Mouse (Mus musculus): ENCODE data around the gene Snx19. TPM values are rescaled to one million over a fixed set of nuclear protein-coding genes. Genes with fewer than 3 reads are reported as not detected.

Snx19 gene
- polyA plus RNA-seq, 1 experiment from 2014 or later = 21.5 TPM

DNA sequence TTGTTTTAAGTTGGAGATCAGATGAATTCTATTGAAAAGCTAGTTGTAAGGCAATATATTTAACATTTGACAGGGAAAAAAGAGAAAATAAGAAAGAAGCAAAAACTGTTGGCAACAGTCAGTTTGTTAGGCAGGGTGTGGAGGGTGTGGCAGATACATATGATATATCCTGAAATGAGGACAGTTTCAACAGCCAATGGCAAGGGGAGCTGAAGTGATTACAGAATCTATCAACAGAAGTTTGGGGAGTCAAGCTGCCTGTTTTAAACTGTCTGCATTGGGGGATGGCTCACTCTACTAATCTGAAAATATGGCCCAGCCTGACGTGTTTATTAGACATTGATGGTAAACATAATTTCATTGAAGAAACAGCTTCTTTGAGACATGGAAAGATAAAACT is 61.5 kb downstream of the Snx19 start:
- Histone ChIP-seq H3K9me3 (no peaks in the 10 kb centered on the region), H3K4me1 (replicated peaks) (no peaks in the 10 kb centered on the region), H3K36me3 (no peaks in the 10 kb centered on the region), H3K27me3 (no peaks in the 10 kb centered on the region), H3K27ac (replicated peaks) (no peak overlapping the region), H3K4me3 (no peak overlapping the region), H3K9ac (no peak overlapping the region), H3K4me2 (no peak overlapping the region)
- WGBS = 91% methylated on average over 1 of the region's 1 CpGs
- no peak for ATAC-seq (ENCODE audit: low read depth)

DNA sequence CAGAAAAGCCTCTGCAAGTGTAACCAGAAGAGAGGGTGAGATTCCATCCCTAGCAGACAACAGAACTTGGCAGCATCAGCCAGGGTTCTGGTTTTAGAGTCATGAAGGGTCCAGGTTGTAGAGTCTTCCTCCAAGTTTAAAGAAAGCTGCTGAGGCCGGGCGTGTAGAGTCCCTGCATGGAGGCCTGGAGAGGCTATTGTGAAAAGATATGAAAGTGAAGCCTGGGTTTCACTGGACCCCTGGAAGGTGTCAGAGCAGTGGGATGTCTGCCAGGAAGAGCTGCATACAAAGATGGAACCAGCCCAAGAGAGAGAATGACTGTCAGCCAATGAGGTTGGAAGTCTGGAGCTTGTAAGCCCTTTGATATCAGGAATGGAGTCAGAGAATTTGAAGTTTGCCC is 67.5 kb downstream of the Snx19 start:
- 82% methylated on average over 2 of the region's 2 CpGs for WGBS
- H3K9ac ChIP-seq = no peak overlapping the region

DNA sequence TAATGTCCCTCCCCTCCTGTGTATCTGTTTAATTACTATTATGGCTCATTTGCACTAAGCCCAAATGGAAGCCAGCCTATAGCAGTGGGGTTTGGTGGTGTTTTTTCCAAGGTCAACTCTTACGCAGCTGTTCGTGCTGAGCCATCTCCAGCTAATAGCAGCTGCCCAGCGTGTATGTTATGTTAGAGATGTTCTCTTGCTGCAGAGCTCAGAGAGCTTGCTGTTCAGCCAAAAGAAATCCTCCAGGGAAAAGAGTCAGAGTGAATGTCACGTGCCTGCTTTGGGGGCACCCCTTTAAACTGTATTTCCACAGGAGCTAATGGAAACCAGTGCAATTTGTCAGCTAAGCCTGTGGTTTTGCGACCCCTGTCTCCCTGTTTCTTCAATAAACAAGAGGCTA is 82.1 kb downstream of the Snx19 start:
- Histone ChIP-seq H3K4me2 (no peak overlapping the region), H3K36me3 (no peaks in the 10 kb centered on the region), H3K4me3 (no peak overlapping the region), H3K9me3 (0 out of 2 replicates have a peak, but pooled peaks cover 5% of the 10 kb centered on the region), H3K27ac (replicated peaks) (no peak overlapping the region), H3K9ac (no peak overlapping the region), H3K4me1 (replicated peaks) (no peaks in the 10 kb centered on the region), H3K27me3 (no peaks in the 10 kb centered on the region)
- no peak for ATAC-seq (ENCODE audit: low read depth)
- WGBS = 66% methylated on average over 5 of the region's 5 CpGs

More for the DNA sequence above, 67.5 kb downstream of the Snx19 start:
- Histone ChIP-seq H3K36me3 (no peaks in the 10 kb centered on the region), H3K4me2 (no peak overlapping the region), H3K27me3 (no peaks in the 10 kb centered on the region), H3K4me3 (no peak overlapping the region), H3K9me3 (no peaks in the 10 kb centered on the region), H3K27ac (replicated peaks) (no peak overlapping the region), H3K4me1 (replicated peaks) (no peaks in the 10 kb centered on the region)
- no peak for ATAC-seq (ENCODE audit: low read depth)

DNA sequence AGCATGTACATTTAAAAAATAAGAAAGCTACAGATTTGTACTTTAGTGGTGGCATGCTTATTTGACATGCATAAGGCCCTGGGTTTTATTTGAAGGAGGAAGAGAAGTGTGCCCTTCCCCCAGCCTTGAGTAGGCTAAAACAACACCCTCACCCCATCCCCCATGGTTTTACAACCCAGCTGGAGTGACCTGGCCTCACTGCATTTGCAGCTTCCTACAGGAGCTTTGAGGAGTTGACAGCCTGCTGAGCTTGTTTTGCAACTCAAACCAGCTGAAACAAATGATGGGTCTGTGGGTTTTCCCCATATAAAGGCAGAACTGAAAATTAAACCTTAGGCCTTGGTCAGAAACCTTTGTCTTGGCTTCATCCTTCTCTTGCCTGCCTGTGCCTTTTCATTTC is 89.0 kb downstream of the Snx19 start:
- ATAC-seq (ENCODE audit: low read depth) = no peak

More for the DNA sequence above, 89.0 kb downstream of the Snx19 start:
- H3K4me2 ChIP-seq = no peak overlapping the region
- peaks cover 4% of the 10 kb centered on the region for H3K4me1 ChIP-seq (replicated peaks)
- H3K9me3 ChIP-seq = 0 out of 2 replicates have a peak, but pooled peaks cover 5% of the 10 kb centered on the region
- H3K27me3 ChIP-seq = no peaks in the 10 kb centered on the region
- H3K9ac ChIP-seq = no peak overlapping the region
- no peaks in the 10 kb centered on the region for H3K36me3 ChIP-seq
- no peak overlapping the region for H3K4me3 ChIP-seq
- no peak overlapping the region for H3K27ac ChIP-seq (replicated peaks)

Measured in neural tube, embryonic 13.5 days (tissue).